In the genomic region with DNA sequence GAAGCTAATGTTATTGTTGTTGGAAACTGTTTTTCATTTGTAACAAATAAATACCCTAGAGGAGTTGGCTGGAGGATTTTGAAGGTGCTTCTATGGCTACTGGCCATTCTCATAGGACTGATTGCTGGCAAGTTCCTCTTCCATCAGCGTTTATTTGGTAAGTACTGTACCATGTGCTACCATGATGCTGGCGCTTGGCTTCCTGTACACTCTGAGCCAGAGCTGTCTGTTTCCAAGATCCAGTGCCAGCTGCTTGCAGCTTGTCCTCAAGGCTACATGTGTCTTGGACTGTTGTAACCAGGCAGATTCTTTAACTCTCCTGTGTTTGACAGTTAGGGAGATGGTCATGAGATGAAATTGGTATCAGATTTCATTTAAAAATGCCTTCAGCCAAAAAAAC, we compare ENCODE assay signal across 26 mouse cellular contexts. TPM values are rescaled to one million over a fixed set of nuclear protein-coding genes. Genes with fewer than 3 reads are reported as not detected.
DNase-seq lines count a peak whose midpoint lies in the region; ATAC-seq and TF ChIP-seq lines count a peak whose summit lies in the region.
"Had no signal": no experiment of that assay in that cellular context is flagged by ENCODE, and none has a peak within 500 bp of the region (broad histone marks: within the 10 kb centered on the region; RNA-seq: fewer than 3 reads in every experiment).

No protein-coding gene starts in this region.

- no peaks in the 10 kb centered on the region for H3K27me3 ChIP-seq in kidney, embryonic 16.5 days (ENCODE audit: insufficient read depth, low read length)
- H3K27me3 ChIP-seq in kidney, embryonic 15.5 days: no peaks in the 10 kb centered on the region
- H3K27me3 ChIP-seq: embryonic facial prominence, embryonic 12.5 days; hindbrain, embryonic 13.5 days; intestine, embryonic 15.5 days had no signal

- no peak overlapping the region for H3K4me2 ChIP-seq in kidney, embryonic 16.5 days (replicated peaks; ENCODE audit: low read depth, low read length)
- H3K4me2 ChIP-seq in kidney, embryonic 15.5 days: no peak overlapping the region
- H3K4me2 ChIP-seq: embryonic facial prominence, embryonic 12.5 days; heart, embryonic 11.5 days; hindbrain, embryonic 13.5 days; intestine, embryonic 15.5 days had no signal

- no peaks in the 10 kb centered on the region for H3K36me3 ChIP-seq in kidney, embryonic 16.5 days (ENCODE audit: insufficient read depth, low read length)
- no peaks in the 10 kb centered on the region for H3K36me3 ChIP-seq in kidney, embryonic 15.5 days
- H3K36me3 ChIP-seq: embryonic facial prominence, embryonic 12.5 days; hindbrain, embryonic 10.5 days; hindbrain, embryonic 13.5 days; intestine, embryonic 15.5 days had no signal

- no peak overlapping the region for H3K27ac ChIP-seq in gastrocnemius, adult 2 months
- 0 out of 2 replicates have a peak overlapping the region, but pooled peaks have one; percentile 12 for H3K27ac ChIP-seq in kidney, embryonic 16.5 days (ENCODE audit: low read length)
- no peak overlapping the region for H3K27ac ChIP-seq in kidney, embryonic 15.5 days
- H3K27ac ChIP-seq: embryonic facial prominence, embryonic 12.5 days; hindbrain, embryonic 10.5 days; hindbrain, embryonic 13.5 days; intestine, embryonic 15.5 days had no signal

- peak; percentile 46 for DNase-seq in gastrocnemius, adult 2 months
- DNase-seq in gastrocnemius, postnatal 14 days: no peak
- DNase-seq in NIH3T3 (ENCODE audit: low read depth): peak; percentile 13
- peak; percentile 20 for DNase-seq in adipocyte (ENCODE audit: low spot score)
- DNase-seq: adrenal gland, postnatal 10 days; adrenal gland, postnatal 36 days; cerebellum, adult 18-20 months; cerebellum, adult 9-10 months; cerebellum, postnatal 14 days; gastrocnemius, postnatal 10 days; heart, postnatal 36 days; kidney, adult 11 months had no signal

- peaks cover 6% of the 10 kb centered on the region for H3K4me1 ChIP-seq in kidney, embryonic 16.5 days (ENCODE audit: insufficient read depth, low read length)
- H3K4me1 ChIP-seq in kidney, embryonic 15.5 days: peaks cover 12% of the 10 kb centered on the region
- H3K4me1 ChIP-seq: embryonic facial prominence, embryonic 12.5 days; hindbrain, embryonic 10.5 days; hindbrain, embryonic 13.5 days; intestine, embryonic 15.5 days had no signal

- WGBS in kidney, embryonic 16.5 days: 82% methylated on average over 2 of the region's 2 CpGs
- WGBS in kidney, embryonic 15.5 days: 88% methylated on average over 2 of the region's 2 CpGs

- no peak for ATAC-seq in kidney, embryonic 16.5 days (ENCODE audit: low FRiP score, low TSS enrichment)
- no peak for ATAC-seq in kidney, embryonic 15.5 days (replicated peaks; ENCODE audit: low FRiP score)
- ATAC-seq in megakaryocyte-erythroid progenitor cell, adult 5-6 weeks (replicated peaks; ENCODE audit: low FRiP score, low TSS enrichment, poor library complexity, severe bottlenecking): no peak
- ATAC-seq: activated CD4-positive, CD25-positive, alpha-beta regulatory T cell, adult 4 months; CD4-positive, CD25-positive, alpha-beta regulatory T cell, adult 4 months; forebrain, embryonic 14.5 days; hindbrain, embryonic 16.5 days; intestine, embryonic 15.5 days had no signal

- TF ChIP-seq CTCF in gastrocnemius, adult 2 months (IDR thresholded peaks at IDR 0.05): no peak

- intact Hi-C loops in gastrocnemius, adult 2 months (cut with DNase I): no loop called here
- intact Hi-C loops in gastrocnemius, postnatal 14 days (cut with DNase I; ENCODE audit: low total_unique reads): no loop called here

- no peak overlapping the region for H3K9ac ChIP-seq in kidney, embryonic 16.5 days (replicated peaks; ENCODE audit: low read length)
- H3K9ac ChIP-seq in kidney, embryonic 15.5 days: no peak overlapping the region
- H3K9ac ChIP-seq: embryonic facial prominence, embryonic 12.5 days; hindbrain, embryonic 13.5 days; intestine, embryonic 15.5 days had no signal

- H3K9me3 ChIP-seq in kidney, embryonic 16.5 days (ENCODE audit: low read length): no peaks in the 10 kb centered on the region
- no peaks in the 10 kb centered on the region for H3K9me3 ChIP-seq in kidney, embryonic 15.5 days (replicated peaks)
- H3K9me3 ChIP-seq: embryonic facial prominence, embryonic 12.5 days; hindbrain, embryonic 10.5 days; hindbrain, embryonic 13.5 days; intestine, embryonic 15.5 days had no signal

- H3K4me3 ChIP-seq in gastrocnemius, adult 2 months: no peak overlapping the region
- no peak overlapping the region for H3K4me3 ChIP-seq in kidney, embryonic 16.5 days (ENCODE audit: low read length)
- no peak overlapping the region for H3K4me3 ChIP-seq in kidney, embryonic 15.5 days (replicated peaks)
- H3K4me3 ChIP-seq: embryonic facial prominence, embryonic 12.5 days; hindbrain, embryonic 10.5 days; hindbrain, embryonic 13.5 days; intestine, embryonic 15.5 days had no signal

RNA-seq across cellular contexts. Expression of a gene that starts 9.2 kb away (rescaled TPM):
- 10 to 100 TPM; 16.9 to 19.2 TPM for total RNA-seq in gastrocnemius, adult 2 months (2021)
- total RNA-seq in gastrocnemius, postnatal 14 days (2021): 10 to 100 TPM; 26.8 to 30.0 TPM
- polyA plus RNA-seq in kidney, embryonic 16.5 days (2015; fragmentation: Nextera tagmentation; extraction: Ambion mirVana): 14.1 and 14.6 TPM in 2 replicates
- 8.7 and 8.8 TPM in 2 replicates for polyA plus RNA-seq in kidney, embryonic 15.5 days (2015; fragmentation: Nextera tagmentation; extraction: Ambion mirVana)
- total RNA-seq in megakaryocyte-erythroid progenitor cell, adult 5-6 weeks (2014; fragmentation: Nextera tagmentation): not detected in 2 replicates
- not detected in 2 replicates for total RNA-seq in megakaryocyte-erythroid progenitor cell, adult 5-6 weeks (2017)
- total RNA-seq: granulocyte monocyte progenitor cell, adult 5-6 weeks; MEL had no signal
- polyA plus RNA-seq: CD4-positive, CD25-positive, alpha-beta regulatory T cell, adult 4 months had no signal

RNA-seq across cellular contexts. Expression of a gene that starts 48.5 kb away (rescaled TPM):
- 10 to 100 TPM in 1 of 2 experiments, 1 to 10 TPM in 1; 9.5 to 10.0 TPM for total RNA-seq in gastrocnemius, adult 2 months (2021)
- total RNA-seq in gastrocnemius, postnatal 14 days (2021): 10 to 100 TPM; 15.9 to 17.0 TPM
- 101 and 103 TPM in 2 replicates for polyA plus RNA-seq in kidney, embryonic 16.5 days (2015; fragmentation: Nextera tagmentation; extraction: Ambion mirVana)
- 88.9 and 90.3 TPM in 2 replicates for polyA plus RNA-seq in kidney, embryonic 15.5 days (2015; fragmentation: Nextera tagmentation; extraction: Ambion mirVana)
- 18.4 and 24.8 TPM in 2 replicates for total RNA-seq in megakaryocyte-erythroid progenitor cell, adult 5-6 weeks (2014; fragmentation: Nextera tagmentation)
- total RNA-seq in megakaryocyte-erythroid progenitor cell, adult 5-6 weeks (2017): 23.7 and 29.5 TPM in 2 replicates

Comparison
In these comparisons a context has a peak if more than half of its experiments do, and no peak if none do; other contexts are left out.
1. RNA of a gene that starts 9.2 kb away (total RNA-seq): 26.8 to 30.0 TPM in gastrocnemius, postnatal 14 days and 16.9 to 19.2 TPM in gastrocnemius, adult 2 months; not detected in megakaryocyte-erythroid progenitor cell, adult 5-6 weeks; every median in the first group is over 10 times any median in the second.